Mouse (Mus musculus): ENCODE results near the gene Atg13. TPM values are rescaled to one million over a fixed set of nuclear protein-coding genes. Genes with fewer than 3 reads are reported as not detected.
A peak's percentile ranks its signal among the peaks of the same experiment; 100 is the strongest.

The Atg13 gene
- total RNA-seq, 1 experiment = 18.7 TPM

GRCm38 (mm10) chr2:91635486-91635885 lies 74.9 kb downstream of the Atg13 start:
- Histone ChIP-seq H3K36me3 (ENCODE audit: control insufficient read depth, insufficient read depth, low read length, poor library complexity, severe bottlenecking) (no peaks in the 10 kb centered on the region), H3K27ac (ENCODE audit: insufficient read depth, low read depth, low read length, poor library complexity, severe bottlenecking) (no peak overlapping the region), H3K4me1 (ENCODE audit: control insufficient read depth in 2 of 2, insufficient read depth in 2 of 2, low read length in 2 of 2, poor library complexity in 1 of 2) (peaks cover 0 to 22% of the 10 kb centered on the region in 2 experiments; a peak in 3 of 4 replicates), H3K9me3 (ENCODE audit: control insufficient read depth, insufficient read depth, low read depth, low read length) (no peaks in the 10 kb centered on the region), H3K9ac (ENCODE audit: insufficient read depth, low read depth, low read length, poor library complexity, severe bottlenecking) (peak overlapping the region; percentile 44), H3K4me3 (ENCODE audit: insufficient read depth in 1 of 2, low read depth in 1 of 2, low read length in 2 of 2, poor library complexity in 1 of 2, severe bottlenecking in 1 of 2) (peak overlapping the region; percentile 18 to 24; a peak in 3 of 4 replicates)
- TF ChIP-seq MAFK (IDR thresholded peaks at IDR 0.05; ENCODE audit: insufficient read depth, low read depth, low read length) (no peak), ZC3H11A (IDR thresholded peaks at IDR 0.05; ENCODE audit: borderline replicate concordance, low read depth, low read length) (no peak), CHD2 (IDR thresholded peaks at IDR 0.05; ENCODE audit: low read depth, low read length) (no peak), ZNF384 (IDR thresholded peaks at IDR 0.05; ENCODE audit: low read depth, low read length) (no peak), HCFC1 (IDR thresholded peaks at IDR 0.05; ENCODE audit: borderline replicate concordance, insufficient read depth, low read length) (no peak)
- in situ Hi-C loops (cut with MboI; ENCODE audit: low sequenced_read_pairs in 2 of 2, unreplicated experiment in 2 of 2) = no loop called here
- no peak for DNase-seq (ENCODE audit: low read depth, low spot score)

GRCm38 (mm10) chr2:91634841-91635240 lies 75.5 kb downstream of the Atg13 start:
- peaks cover 0 to 22% of the 10 kb centered on the region in 2 experiments; a peak in 3 of 4 replicates for H3K4me1 ChIP-seq (ENCODE audit: control insufficient read depth in 2 of 2, insufficient read depth in 2 of 2, low read length in 2 of 2, poor library complexity in 1 of 2)
- H3K27ac ChIP-seq (ENCODE audit: insufficient read depth, low read depth, low read length, poor library complexity, severe bottlenecking) = no peak overlapping the region
- H3K9me3 ChIP-seq (ENCODE audit: control insufficient read depth, insufficient read depth, low read depth, low read length) = no peaks in the 10 kb centered on the region
- in situ Hi-C loops (cut with MboI; ENCODE audit: low sequenced_read_pairs in 2 of 2, unreplicated experiment in 2 of 2) = no loop called here
- H3K9ac ChIP-seq (ENCODE audit: insufficient read depth, low read depth, low read length, poor library complexity, severe bottlenecking) = no peak overlapping the region
- H3K4me3 ChIP-seq (ENCODE audit: insufficient read depth in 1 of 2, low read depth in 1 of 2, low read length in 2 of 2, poor library complexity in 1 of 2, severe bottlenecking in 1 of 2) = peak overlapping the region; percentile 18 to 24; a peak in 2 of 4 replicates
- DNase-seq (ENCODE audit: low read depth, low spot score) = no peak
- no peaks in the 10 kb centered on the region for H3K36me3 ChIP-seq (ENCODE audit: control insufficient read depth, insufficient read depth, low read length, poor library complexity, severe bottlenecking)
- no peak for TF ChIP-seq ZNF384 (IDR thresholded peaks at IDR 0.05; ENCODE audit: low read depth, low read length)
- TF ChIP-seq MAFK (IDR thresholded peaks at IDR 0.05; ENCODE audit: insufficient read depth, low read depth, low read length) = no peak
- TF ChIP-seq HCFC1 (IDR thresholded peaks at IDR 0.05; ENCODE audit: borderline replicate concordance, insufficient read depth, low read length) = no peak
- no peak for TF ChIP-seq ZC3H11A (IDR thresholded peaks at IDR 0.05; ENCODE audit: borderline replicate concordance, low read depth, low read length)

GRCm38 (mm10) chr2:91633334-91633977 lies 76.9 kb downstream of the Atg13 start:
- no peak overlapping the region for H3K4me3 ChIP-seq (ENCODE audit: insufficient read depth in 1 of 2, low read depth in 1 of 2, low read length in 2 of 2, poor library complexity in 1 of 2, severe bottlenecking in 1 of 2)
- H3K9me3 ChIP-seq (ENCODE audit: control insufficient read depth, insufficient read depth, low read depth, low read length) = no peaks in the 10 kb centered on the region
- no peak overlapping the region for H3K9ac ChIP-seq (ENCODE audit: insufficient read depth, low read depth, low read length, poor library complexity, severe bottlenecking)
- TF ChIP-seq ZNF384 (IDR thresholded peaks at IDR 0.05; ENCODE audit: low read depth, low read length) = no peak
- TF ChIP-seq CHD2 (IDR thresholded peaks at IDR 0.05; ENCODE audit: low read depth, low read length) = no peak
- no peak for TF ChIP-seq HCFC1 (IDR thresholded peaks at IDR 0.05; ENCODE audit: borderline replicate concordance, insufficient read depth, low read length)
- TF ChIP-seq MAFK (IDR thresholded peaks at IDR 0.05; ENCODE audit: insufficient read depth, low read depth, low read length) = no peak
- TF ChIP-seq ZC3H11A (IDR thresholded peaks at IDR 0.05; ENCODE audit: borderline replicate concordance, low read depth, low read length) = no peak
- H3K27ac ChIP-seq (ENCODE audit: insufficient read depth, low read depth, low read length, poor library complexity, severe bottlenecking) = no peak overlapping the region
- DNase-seq (ENCODE audit: low read depth, low spot score) = no peak
- H3K4me1 ChIP-seq (ENCODE audit: control insufficient read depth in 2 of 2, insufficient read depth in 2 of 2, low read length in 2 of 2, poor library complexity in 1 of 2) = peaks cover 0 to 22% of the 10 kb centered on the region in 2 experiments; a peak in 3 of 4 replicates
- in situ Hi-C loops (cut with MboI; ENCODE audit: low sequenced_read_pairs in 2 of 2, unreplicated experiment in 2 of 2) = no loop called here
- H3K36me3 ChIP-seq (ENCODE audit: control insufficient read depth, insufficient read depth, low read length, poor library complexity, severe bottlenecking) = no peaks in the 10 kb centered on the region

- Histone ChIP-seq H3K27ac (ENCODE audit: insufficient read depth, low read depth, low read length, poor library complexity, severe bottlenecking) (no peak overlapping the region), H3K36me3 (ENCODE audit: control insufficient read depth, insufficient read depth, low read length, poor library complexity, severe bottlenecking) (no peaks in the 10 kb centered on the region), H3K4me3 (ENCODE audit: insufficient read depth in 1 of 2, low read depth in 1 of 2, low read length in 2 of 2, poor library complexity in 1 of 2, severe bottlenecking in 1 of 2) (no peak overlapping the region), H3K4me1 (ENCODE audit: control insufficient read depth in 2 of 2, insufficient read depth in 2 of 2, low read length in 2 of 2, poor library complexity in 1 of 2) (peaks cover 0 to 22% of the 10 kb centered on the region in 2 experiments; a peak in 3 of 4 replicates), H3K9ac (ENCODE audit: insufficient read depth, low read depth, low read length, poor library complexity, severe bottlenecking) (no peak overlapping the region), H3K9me3 (ENCODE audit: control insufficient read depth, insufficient read depth, low read depth, low read length) (no peaks in the 10 kb centered on the region)
- no peak for DNase-seq (ENCODE audit: low read depth, low spot score)
- TF ChIP-seq CHD2 (IDR thresholded peaks at IDR 0.05; ENCODE audit: low read depth, low read length) (no peak), MAFK (IDR thresholded peaks at IDR 0.05; ENCODE audit: insufficient read depth, low read depth, low read length) (no peak), HCFC1 (IDR thresholded peaks at IDR 0.05; ENCODE audit: borderline replicate concordance, insufficient read depth, low read length) (no peak)
- in situ Hi-C loops (cut with MboI; ENCODE audit: low sequenced_read_pairs in 2 of 2, unreplicated experiment in 2 of 2) = no loop called here
These were observed 78.1 kb downstream of the Atg13 start for GRCm38 (mm10) chr2:91632316-91632715.
